Mouse (Mus musculus): ENCODE measurements around the gene Ubp1.

The Ubp1 gene

GRCm38 (mm10) chr9:113964415-113964814 is 33.7 kb downstream of the Ubp1 start:
- in situ Hi-C loops (cut with MboI; ENCODE audit: low pct_unique_long_range_greater_than_20kb in 1 of 2, low sequenced_read_pairs in 2 of 2, unreplicated experiment in 1 of 2): no loop called here

DNA sequence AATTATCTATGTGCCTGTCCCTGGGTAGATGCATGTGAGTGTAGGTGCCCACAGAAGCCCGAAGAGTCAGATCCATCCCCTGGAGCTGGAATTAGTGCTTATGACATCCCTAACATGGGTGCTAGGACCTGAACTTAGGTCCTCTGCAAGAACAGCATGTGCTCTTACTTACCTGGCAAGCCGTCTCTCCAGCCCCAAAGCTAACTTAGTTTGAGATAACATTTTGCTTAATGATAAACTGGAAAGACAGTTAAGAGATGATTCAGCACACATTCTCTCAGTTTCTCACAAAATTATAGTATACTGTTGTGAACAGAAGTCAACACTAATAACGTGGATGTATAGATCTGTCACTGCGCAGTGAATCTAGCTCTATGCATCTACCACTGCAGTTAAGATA is 36.1 kb downstream of the Ubp1 start:
- in situ Hi-C loops (cut with MboI; ENCODE audit: low pct_unique_long_range_greater_than_20kb in 1 of 2, low sequenced_read_pairs in 2 of 2, unreplicated experiment in 1 of 2): no loop called here

DNA sequence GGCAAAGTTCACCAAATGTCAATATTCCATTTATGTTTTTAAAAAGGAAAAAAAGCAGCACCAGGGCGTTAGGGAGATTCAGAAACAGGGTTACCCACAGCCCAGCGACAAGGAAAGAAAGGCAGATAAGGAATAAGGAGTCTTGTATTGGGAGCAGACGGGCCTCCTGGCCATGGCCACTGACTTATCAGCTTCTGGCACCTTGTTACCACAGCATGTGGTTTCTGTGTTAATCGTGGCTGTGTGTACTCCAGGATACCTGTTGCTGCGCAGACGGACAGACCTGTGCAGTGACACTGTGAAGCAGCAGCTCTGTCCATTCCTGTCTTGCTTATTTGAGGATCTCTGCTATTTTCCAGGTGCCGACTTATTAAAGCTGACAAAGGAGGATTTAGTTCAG is 38.2 kb downstream of the Ubp1 start:
- in situ Hi-C loops (cut with MboI; ENCODE audit: low pct_unique_long_range_greater_than_20kb in 1 of 2, low sequenced_read_pairs in 2 of 2, unreplicated experiment in 1 of 2): no loop called here

- in situ Hi-C loops (cut with MboI; ENCODE audit: low pct_unique_long_range_greater_than_20kb in 1 of 2, low sequenced_read_pairs in 2 of 2, unreplicated experiment in 1 of 2): no loop called here
Measured at GRCm38 (mm10) chr9:113969399-113969798, 38.7 kb downstream of the Ubp1 start.

- in situ Hi-C loops (cut with MboI; ENCODE audit: low pct_unique_long_range_greater_than_20kb in 1 of 2, low sequenced_read_pairs in 2 of 2, unreplicated experiment in 1 of 2): no loop called here
Measured at GRCm38 (mm10) chr9:113970041-113970440, 39.3 kb downstream of the Ubp1 start.

- in situ Hi-C loops (cut with MboI; ENCODE audit: low pct_unique_long_range_greater_than_20kb in 1 of 2, low sequenced_read_pairs in 2 of 2, unreplicated experiment in 1 of 2): no loop called here
Measured at GRCm38 (mm10) chr9:113971615-113972014, 40.9 kb downstream of the Ubp1 start.

DNA sequence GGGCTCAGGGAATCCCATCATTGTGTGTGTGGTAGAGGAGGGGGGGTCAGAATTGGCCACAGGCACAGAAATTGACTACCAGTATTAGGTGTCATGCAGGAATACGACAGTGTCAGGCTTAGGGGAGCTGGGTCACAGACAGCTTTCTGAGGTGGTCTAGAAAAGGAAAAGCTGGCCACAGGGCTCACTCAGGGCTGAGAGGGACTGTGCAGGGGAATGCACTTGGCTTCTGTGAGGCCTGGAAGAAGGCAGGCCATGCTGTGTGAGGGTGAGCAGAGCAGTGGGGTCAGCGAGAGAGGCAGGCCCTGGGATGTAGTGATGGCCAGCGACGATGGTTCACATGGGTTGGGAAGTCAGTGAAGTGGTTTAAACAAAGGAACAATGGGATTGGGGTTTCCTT is 43.1 kb downstream of the Ubp1 start:
- in situ Hi-C loops (cut with MboI; ENCODE audit: low pct_unique_long_range_greater_than_20kb in 1 of 2, low sequenced_read_pairs in 2 of 2, unreplicated experiment in 1 of 2): no loop called here

DNA sequence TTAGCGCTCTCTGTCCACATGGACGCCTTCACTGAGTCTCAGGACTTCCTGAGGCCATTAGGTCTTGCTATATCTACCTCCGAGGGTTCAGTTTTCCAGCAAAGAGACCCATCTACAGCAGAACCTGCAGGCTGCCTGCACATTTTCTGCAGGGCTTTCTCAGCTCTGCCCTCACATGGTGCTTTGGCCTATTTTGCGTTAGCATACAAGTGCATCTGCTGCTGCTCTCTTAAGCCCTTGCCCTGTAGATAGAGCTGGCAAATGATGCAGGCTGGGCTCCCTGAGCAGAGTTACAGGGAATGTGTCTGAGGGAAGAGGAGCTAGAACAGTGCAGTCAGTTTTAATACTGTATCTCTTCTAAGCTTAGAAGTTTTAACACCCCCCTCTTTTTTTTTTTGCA is 44.2 kb downstream of the Ubp1 start:
- in situ Hi-C loops (cut with MboI; ENCODE audit: low pct_unique_long_range_greater_than_20kb in 1 of 2, low sequenced_read_pairs in 2 of 2, unreplicated experiment in 1 of 2): no loop called here

DNA sequence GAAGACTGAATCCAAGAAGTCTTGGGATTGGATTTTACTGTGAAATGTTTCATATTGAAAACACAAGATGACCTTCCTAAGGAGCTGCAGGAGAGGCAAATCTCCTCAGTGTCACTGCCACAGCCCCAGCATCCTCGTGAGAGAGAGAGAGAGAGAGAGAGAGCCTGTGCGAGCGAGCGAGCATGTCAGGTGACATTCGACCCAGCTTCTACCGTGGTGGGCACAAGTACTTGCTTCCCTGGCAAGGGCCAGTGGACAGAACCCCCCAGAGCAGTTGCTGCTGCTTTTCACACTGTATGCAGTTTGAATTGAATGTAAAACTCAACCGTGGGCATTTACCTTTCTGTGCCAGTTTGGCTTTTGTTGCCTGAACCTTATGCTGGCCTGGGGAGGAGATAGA is 44.7 kb downstream of the Ubp1 start:
- in situ Hi-C loops (cut with MboI; ENCODE audit: low pct_unique_long_range_greater_than_20kb in 1 of 2, low sequenced_read_pairs in 2 of 2, unreplicated experiment in 1 of 2): no loop called here

DNA sequence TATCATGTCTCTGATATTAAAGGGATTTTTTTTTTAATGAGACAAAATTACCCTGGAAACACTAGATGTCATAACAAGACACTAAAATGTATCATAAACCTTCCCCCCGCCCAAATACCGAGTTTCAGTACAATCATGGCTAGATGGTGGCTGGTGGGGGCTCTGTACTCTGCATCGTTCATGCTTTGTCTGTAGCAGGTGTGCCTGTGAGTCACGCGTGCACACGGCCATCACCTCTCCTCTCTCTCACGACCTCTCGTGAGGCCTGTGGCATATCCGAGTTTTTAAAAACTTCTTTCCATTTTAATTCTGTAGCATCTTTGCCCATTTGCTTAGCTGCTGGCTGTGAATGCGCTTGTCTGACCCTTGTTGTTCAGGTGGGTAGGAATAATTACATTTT is 45.5 kb downstream of the Ubp1 start:
- in situ Hi-C loops (cut with MboI; ENCODE audit: low pct_unique_long_range_greater_than_20kb in 1 of 2, low sequenced_read_pairs in 2 of 2, unreplicated experiment in 1 of 2): no loop called here

GRCm38 (mm10) chr9:113977225-113977840 is 46.6 kb downstream of the Ubp1 start:
- in situ Hi-C loops (cut with MboI; ENCODE audit: low pct_unique_long_range_greater_than_20kb in 1 of 2, low sequenced_read_pairs in 2 of 2, unreplicated experiment in 1 of 2): no loop called here

GRCm38 (mm10) chr9:113978656-113979055 is 47.9 kb downstream of the Ubp1 start:
- in situ Hi-C loops (cut with MboI; ENCODE audit: low pct_unique_long_range_greater_than_20kb in 1 of 2, low sequenced_read_pairs in 2 of 2, unreplicated experiment in 1 of 2): no loop called here

- in situ Hi-C loops (cut with MboI; ENCODE audit: low pct_unique_long_range_greater_than_20kb in 1 of 2, low sequenced_read_pairs in 2 of 2, unreplicated experiment in 1 of 2): no loop called here
Measured at GRCm38 (mm10) chr9:113979356-113979755, 48.6 kb downstream of the Ubp1 start.

DNA sequence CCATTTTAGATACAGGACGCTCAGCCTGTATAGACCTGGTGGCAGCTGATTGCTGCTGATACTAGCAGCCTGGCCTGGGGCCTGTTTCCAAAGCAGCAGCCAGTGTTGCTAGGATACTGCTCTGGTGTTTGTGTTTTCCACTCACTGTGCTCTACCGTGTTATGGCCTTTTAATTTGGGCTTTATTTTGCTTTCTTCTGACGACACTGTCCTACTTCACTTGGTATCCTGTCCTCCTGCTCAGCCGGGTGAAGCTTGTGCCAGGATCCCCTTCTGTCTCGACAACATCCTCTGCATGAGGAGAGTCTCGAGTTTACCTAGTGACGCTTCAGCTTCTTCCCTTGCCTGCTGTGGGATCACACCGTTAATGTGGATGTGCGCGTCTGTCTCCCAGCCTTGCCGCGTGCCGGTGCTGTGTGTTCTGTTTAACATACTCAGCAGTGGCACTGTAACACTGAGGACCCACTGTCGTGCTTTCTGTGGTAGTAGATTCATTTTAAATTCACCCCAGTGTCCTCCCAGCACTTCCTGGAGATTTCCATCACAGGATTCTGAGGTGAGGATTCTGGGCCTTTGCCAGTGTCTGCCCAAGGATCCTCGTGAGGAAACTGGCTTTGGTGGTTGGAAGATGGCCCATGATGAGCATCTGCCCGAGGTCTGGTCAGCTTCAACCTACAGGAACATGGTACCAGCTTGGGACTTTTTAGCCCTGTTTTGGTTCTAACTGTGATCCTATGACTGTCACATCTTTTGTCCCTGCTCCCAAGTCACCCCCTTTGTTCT is 50.6 kb downstream of the Ubp1 start:
- in situ Hi-C loops (cut with MboI; ENCODE audit: low pct_unique_long_range_greater_than_20kb in 1 of 2, low sequenced_read_pairs in 2 of 2, unreplicated experiment in 1 of 2): no loop called here

GRCm38 (mm10) chr9:113982451-113982850 is 51.7 kb downstream of the Ubp1 start:
- in situ Hi-C loops (cut with MboI; ENCODE audit: low pct_unique_long_range_greater_than_20kb in 1 of 2, low sequenced_read_pairs in 2 of 2, unreplicated experiment in 1 of 2): no loop called here

DNA sequence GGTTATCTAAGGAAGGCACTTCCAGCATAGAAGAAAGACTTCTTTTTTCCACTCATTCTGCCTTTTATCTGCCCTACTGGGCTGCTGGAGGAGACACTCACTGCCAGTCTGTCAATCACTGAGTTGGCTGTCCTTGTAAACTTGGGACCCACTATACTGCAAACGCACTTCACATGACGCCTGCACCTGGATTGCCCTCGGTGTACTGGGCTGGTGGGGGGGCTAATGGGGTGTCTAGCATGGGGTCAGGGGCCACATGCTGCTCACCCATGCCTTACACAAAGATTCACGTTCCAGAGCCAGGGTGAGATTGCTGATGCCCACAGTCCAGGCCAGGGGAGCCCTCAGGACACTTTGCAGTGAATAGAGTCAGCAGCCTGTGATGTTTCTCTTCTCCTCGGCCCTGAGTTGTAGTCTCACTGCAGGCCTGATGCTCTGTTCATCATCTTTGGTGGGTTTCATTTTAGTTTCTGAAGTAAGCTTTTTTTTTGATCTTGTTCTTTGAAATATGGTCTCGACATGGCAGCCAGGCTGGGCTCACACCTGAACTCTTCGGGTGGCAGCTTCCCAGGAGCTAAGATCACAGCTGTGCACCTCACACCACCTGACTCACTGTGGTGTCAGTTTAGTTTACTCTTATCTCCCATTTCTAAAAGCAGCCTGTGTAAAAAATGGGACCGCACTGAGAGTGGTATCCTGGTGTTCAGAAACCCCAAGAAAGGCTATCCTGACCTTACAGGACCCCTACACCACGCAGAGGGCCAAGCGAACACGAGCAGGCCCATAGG is 52.3 kb downstream of the Ubp1 start:
- in situ Hi-C loops (cut with MboI; ENCODE audit: low pct_unique_long_range_greater_than_20kb in 1 of 2, low sequenced_read_pairs in 2 of 2, unreplicated experiment in 1 of 2): no loop called here

GRCm38 (mm10) chr9:113984946-113985620 is 54.3 kb downstream of the Ubp1 start:
- in situ Hi-C loops (cut with MboI; ENCODE audit: low pct_unique_long_range_greater_than_20kb in 1 of 2, low sequenced_read_pairs in 2 of 2, unreplicated experiment in 1 of 2): no loop called here

- in situ Hi-C loops (cut with MboI; ENCODE audit: low pct_unique_long_range_greater_than_20kb in 1 of 2, low sequenced_read_pairs in 2 of 2, unreplicated experiment in 1 of 2): loop anchor here in 1 of 2 experiments (10.0 kb wide), 1 partner anchor 104 kb away; no protein-coding TSS in a partner anchor
Measured at GRCm38 (mm10) chr9:113990547-113991248, 60.0 kb downstream of the Ubp1 start.

Measured in mouse embryonic stem cell (cell line).